Mouse (Mus musculus) lung, postnatal 0 days (tissue): ENCODE measurements at regions not wholly inside any gene's neighbourhood (a gene's known extent, or its start where the extent isn't known, plus 50 kb on each side); places are given as distances from the start of the nearest gene placed in this dataset.

Experiments
- ATAC-seq: fragments of 200-750 bp; cut with Nextera tagmentation; 2 replicates; pipeline ENCODE4 v1.8.0; 2017; ENCODE audit warnings: moderate library complexity
- DNase-seq: peaks from one replicate; pipeline ENCODE4 v3.0.0-alpha.2; 2016; ENCODE audit warnings: low spot score
- H3K27ac ChIP-seq: fragments of 300-500 bp; sonication (generic); 2 replicates; pipeline ENCODE4 v1.5.1; 2014; ENCODE audit warnings: antibody characterized with exemption, mild to moderate bottlenecking, low read length, mixed read lengths
- H3K27me3 ChIP-seq: fragments of 300-500 bp; sonication (generic); replicated peaks from 2 replicates; pipeline ENCODE4 v1.6.1; 2014; ENCODE audit warnings: low read length, mixed read lengths; ENCODE audit not compliant: insufficient read depth
- H3K36me3 ChIP-seq: fragments of 300-500 bp; sonication (generic); 2 replicates; pipeline ENCODE4 v1.6.1; 2014; ENCODE audit warnings: low read length, mixed read lengths; ENCODE audit not compliant: insufficient read depth
- H3K4me1 ChIP-seq: fragments of 300-500 bp; sonication (generic); 2 replicates; pipeline ENCODE4 v1.6.1; 2014; ENCODE audit warnings: antibody characterized with exemption, low read depth, low read length, mixed read lengths; ENCODE audit not compliant: insufficient read depth
- H3K4me2 ChIP-seq: fragments of 300-500 bp; sonication (generic); replicated peaks from 2 replicates; pipeline ENCODE4 v1.6.1; 2014; ENCODE audit warnings: low read depth, mild to moderate bottlenecking, low read length, moderate library complexity, mixed read lengths
- H3K4me3 ChIP-seq: fragments of 300-500 bp; sonication (generic); 2 replicates; pipeline ENCODE4 v1.5.1; 2014; ENCODE audit warnings: low read depth, low read length
- H3K9ac ChIP-seq: fragments of 300-500 bp; sonication (generic); replicated peaks from 2 replicates; pipeline ENCODE4 v1.6.1; 2014; ENCODE audit warnings: low read depth, mild to moderate bottlenecking
- H3K9me3 ChIP-seq: fragments of 300-500 bp; sonication (generic); 2 replicates; pipeline ENCODE4 v1.6.1; 2016; ENCODE audit warnings: low read length, mixed read lengths
- CTCF ChIP-seq: IDR thresholded peaks from 2 replicates; pipeline ENCODE4 v1.5.1; 2016; ENCODE audit warnings: antibody characterized with exemption, mild to moderate bottlenecking
- EP300 ChIP-seq: IDR thresholded peaks from 2 replicates; pipeline ENCODE4 v1.6.1; 2016; ENCODE audit warnings: antibody characterized with exemption, mild to moderate bottlenecking, control low read depth
- WGBS: fragments of 180-500 bp; shearing (Covaris S2); extraction: QIAGEN DNeasy Blood & Tissue Kit; methylation state at CpG from one replicate; pipeline ENCODE4 v1.1.7; 2014; 5-methylcytosine and 5-hydroxymethylcytosine counted together

DNA sequence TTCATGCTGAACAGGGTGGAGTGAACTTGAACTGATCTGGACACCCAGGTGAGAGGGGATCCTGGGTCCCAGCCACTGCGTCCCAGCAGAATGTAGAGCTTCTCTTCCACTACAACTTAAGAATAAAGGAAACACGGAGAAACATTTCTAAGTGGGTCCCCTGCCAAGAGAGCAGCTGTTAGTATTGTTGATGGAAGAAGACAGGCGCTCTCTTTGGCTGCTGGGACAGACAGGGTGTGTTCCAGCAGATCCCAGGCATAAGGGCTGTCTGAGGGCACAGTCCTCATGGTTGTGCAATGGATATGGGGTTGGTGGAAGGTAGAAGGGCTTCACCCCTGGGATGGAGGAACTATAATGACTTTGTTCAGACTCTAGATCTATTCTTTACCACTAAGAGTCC, 65.5 kb upstream of the Gm11983 start:
- ATAC-seq (peak; percentile 21; the same call in 1 of the 2 replicates), DNase-seq (peak; percentile 19)
- no peak overlapping the region for H3K4me3 ChIP-seq
- H3K27me3 ChIP-seq, result no peaks in the 10 kb centered on the region
- WGBS, result 62% methylated on average over 3 of the region's 3 CpGs
- no peak overlapping the region for H3K9ac ChIP-seq
- no peak for TF ChIP-seq EP300
- no peak for TF ChIP-seq CTCF
- H3K9me3 ChIP-seq, result no peaks in the 10 kb centered on the region
- H3K27ac ChIP-seq, result no peak overlapping the region
- no peaks in the 10 kb centered on the region for H3K36me3 ChIP-seq
- H3K4me2 ChIP-seq, result no peak overlapping the region
- H3K4me1 ChIP-seq, result no peaks in the 10 kb centered on the region

DNA sequence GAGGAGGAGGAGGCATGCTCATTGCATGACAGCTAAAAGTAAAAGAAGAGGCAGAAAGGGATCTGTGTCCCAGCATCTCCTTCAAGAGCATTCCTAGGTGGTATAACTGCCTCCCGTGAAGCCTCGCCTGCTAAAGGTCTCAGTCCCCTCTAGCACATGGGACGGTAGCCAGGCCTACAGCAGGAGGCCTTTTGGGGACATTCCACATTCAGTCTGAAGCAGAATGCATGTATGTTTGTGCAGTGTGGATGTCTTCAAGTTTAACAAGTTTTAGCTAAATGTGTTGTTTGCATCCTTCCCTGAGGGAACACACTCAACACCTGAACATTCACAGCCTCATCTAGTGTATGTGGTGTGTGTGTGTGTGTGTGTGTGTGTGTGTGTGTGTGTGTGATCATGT, 64.8 kb upstream of the Gm11983 start:
- H3K4me3 ChIP-seq, result no peak overlapping the region
- H3K4me2 ChIP-seq, result no peak overlapping the region
- no peak overlapping the region for H3K9ac ChIP-seq
- no peaks in the 10 kb centered on the region for H3K27me3 ChIP-seq
- 63% methylated on average over 3 of the region's 3 CpGs for WGBS
- no peaks in the 10 kb centered on the region for H3K4me1 ChIP-seq
- no peaks in the 10 kb centered on the region for H3K36me3 ChIP-seq
- ATAC-seq (no peak), DNase-seq (no peak)
- H3K27ac ChIP-seq, result no peak overlapping the region
- TF ChIP-seq EP300, result no peak
- TF ChIP-seq CTCF, result no peak
- H3K9me3 ChIP-seq, result no peaks in the 10 kb centered on the region

DNA sequence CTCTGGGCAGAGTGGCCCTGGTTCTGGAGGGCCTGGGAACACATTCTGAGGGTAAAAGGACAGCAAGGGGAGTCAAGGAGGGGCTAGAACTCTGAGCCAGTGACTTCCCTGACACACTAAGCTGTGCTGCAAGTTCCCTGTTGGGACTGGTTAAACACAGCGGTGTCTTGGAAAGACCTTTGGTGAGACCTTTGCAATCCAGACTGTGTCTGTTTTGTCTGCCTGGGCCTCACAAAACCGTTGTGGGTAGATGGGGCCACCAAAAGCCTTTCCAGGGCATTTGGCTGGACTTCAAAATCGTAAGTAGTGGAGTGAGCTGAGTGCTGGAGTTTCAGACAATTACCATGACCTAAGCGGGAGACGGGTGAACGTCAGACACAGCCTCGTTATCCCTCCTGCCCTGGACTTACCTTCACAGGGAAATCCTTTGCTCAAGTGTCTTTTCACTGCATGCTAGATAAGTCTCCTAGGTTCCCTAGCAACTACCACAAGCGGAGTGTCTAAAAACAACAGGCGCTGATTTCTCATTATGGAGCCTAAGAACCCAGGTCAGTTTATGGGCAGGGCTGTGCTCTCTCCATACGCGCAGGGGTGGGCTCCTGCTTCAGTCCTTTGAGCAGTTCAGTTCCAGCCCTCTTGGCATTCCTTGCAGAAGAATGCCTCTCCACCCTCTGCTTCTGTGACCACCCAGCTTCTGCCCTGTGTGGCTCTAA, 63.5 kb upstream of the Gm11983 start:
- Histone ChIP-seq H3K27ac (no peak overlapping the region), H3K4me1 (no peaks in the 10 kb centered on the region), H3K27me3 (no peaks in the 10 kb centered on the region), H3K9me3 (no peaks in the 10 kb centered on the region), H3K36me3 (no peaks in the 10 kb centered on the region), H3K4me3 (no peak overlapping the region), H3K9ac (no peak overlapping the region), H3K4me2 (no peak overlapping the region)
- DNase-seq, result peak; percentile 13
- ATAC-seq, result peak; percentile 60
- no peak for TF ChIP-seq EP300
- TF ChIP-seq CTCF, result no peak
- WGBS, result 41% methylated on average over 11 of the region's 11 CpGs

DNA sequence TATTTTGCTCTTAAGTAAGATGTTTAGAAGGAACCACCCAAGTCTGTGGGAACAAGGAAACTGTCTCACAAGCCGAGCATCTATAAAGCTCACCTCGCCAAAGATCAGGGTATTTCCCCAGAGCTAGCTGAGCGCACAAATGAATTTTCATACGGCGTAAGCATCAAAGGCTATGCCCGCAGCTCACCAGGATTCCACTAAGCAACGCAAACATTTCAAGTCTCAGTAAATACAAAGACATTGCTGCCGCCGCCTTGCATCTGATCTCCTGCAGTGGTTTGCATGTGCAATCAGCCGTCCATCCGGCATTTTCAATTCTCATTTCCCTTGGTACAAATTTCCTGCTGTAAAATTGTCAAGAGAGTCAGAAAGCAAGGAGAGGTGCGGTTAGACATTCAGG, 62.9 kb upstream of the Gm11983 start:
- TF ChIP-seq CTCF (no peak), EP300 (no peak)
- Histone ChIP-seq H3K4me3 (no peak overlapping the region), H3K9me3 (no peaks in the 10 kb centered on the region), H3K27me3 (no peaks in the 10 kb centered on the region), H3K9ac (no peak overlapping the region), H3K27ac (no peak overlapping the region), H3K4me1 (no peaks in the 10 kb centered on the region), H3K36me3 (no peaks in the 10 kb centered on the region), H3K4me2 (no peak overlapping the region)
- DNase-seq (no peak), ATAC-seq (no peak)
- WGBS, result 59% methylated on average over 12 of the region's 12 CpGs

DNA sequence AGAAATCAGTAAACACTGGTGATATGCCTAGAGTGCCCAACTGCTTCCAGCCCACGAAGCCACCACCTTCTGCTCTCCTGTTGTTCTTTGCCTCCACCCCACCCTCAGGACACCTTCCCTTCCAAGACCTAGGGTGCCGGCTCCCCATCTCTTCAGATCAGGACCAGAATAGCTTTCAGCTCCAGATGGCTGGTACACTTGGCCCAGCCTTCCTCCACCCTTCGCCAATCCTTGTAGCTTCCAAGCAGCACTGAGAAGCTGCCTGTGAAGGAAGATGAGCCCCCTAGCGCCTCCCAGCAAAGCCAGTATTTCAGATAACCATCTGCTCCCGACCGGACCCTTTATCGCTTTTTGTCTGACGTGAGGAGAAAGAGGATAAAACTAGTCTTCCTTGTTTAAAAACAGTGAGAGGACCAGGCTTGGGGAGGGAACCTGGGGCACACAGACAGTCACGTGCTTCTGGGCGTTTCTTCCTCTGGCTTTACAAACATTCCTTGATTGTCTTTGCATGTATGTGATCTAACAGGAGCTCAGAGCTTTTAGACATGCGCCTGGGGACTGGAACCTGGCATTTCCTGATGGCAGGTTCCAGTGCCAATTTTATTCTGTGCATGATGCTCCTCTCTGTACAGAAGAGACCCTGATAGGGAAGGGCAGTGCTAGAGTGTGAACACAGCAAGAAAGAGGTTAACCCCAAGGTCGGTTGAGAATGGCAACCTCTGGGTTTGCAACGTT, 62.0 kb upstream of the Gm11983 start:
- H3K4me1 ChIP-seq, result no peaks in the 10 kb centered on the region
- no peak overlapping the region for H3K27ac ChIP-seq
- no peak overlapping the region for H3K4me2 ChIP-seq
- H3K9ac ChIP-seq, result no peak overlapping the region
- ATAC-seq, result no peak
- no peaks in the 10 kb centered on the region for H3K9me3 ChIP-seq
- TF ChIP-seq EP300 (no peak), CTCF (no peak)
- no peak for DNase-seq
- 52% methylated on average over 13 of the region's 13 CpGs for WGBS
- H3K36me3 ChIP-seq, result no peaks in the 10 kb centered on the region
- no peaks in the 10 kb centered on the region for H3K27me3 ChIP-seq
- H3K4me3 ChIP-seq, result no peak overlapping the region

DNA sequence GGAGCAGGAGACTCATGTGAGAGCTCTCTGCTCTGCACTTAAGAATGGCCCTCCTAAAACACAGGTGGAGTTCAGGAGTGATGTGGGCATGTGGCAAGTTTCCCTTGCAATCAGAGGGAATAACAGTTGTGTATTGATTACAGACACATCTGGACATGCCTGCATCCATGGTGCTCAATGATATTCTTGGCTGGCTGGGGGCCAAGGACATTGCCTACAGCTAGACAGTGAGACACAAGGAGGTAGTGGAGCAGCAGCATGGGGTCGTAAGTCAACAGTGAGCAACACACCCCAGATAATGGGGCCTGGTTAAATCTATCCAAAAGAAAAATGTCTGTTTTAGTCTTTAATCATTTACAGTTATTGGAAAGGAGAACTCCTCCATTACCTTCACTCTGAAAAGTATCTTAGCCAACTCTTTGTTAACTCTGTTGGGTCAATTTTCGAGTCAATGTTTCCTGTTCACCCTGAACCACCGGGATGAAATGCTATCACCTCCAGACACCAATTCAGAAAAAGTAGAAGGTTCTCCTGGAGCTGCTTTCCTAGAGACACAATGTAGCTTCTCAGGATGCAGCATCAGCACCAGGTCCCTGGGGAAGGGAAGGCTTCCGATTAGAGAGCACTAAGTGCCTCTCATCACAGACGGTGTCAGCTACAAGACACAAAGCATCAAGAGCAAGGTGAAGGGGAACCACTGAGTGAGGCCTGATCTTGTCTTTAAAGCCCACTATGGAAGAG, 61.1 kb upstream of the Gm11983 start:
- WGBS, result 81% methylated on average over 5 of the region's 5 CpGs

More for the DNA sequence above, 61.1 kb upstream of the Gm11983 start:
- DNase-seq (no peak), ATAC-seq (no peak)
- Histone ChIP-seq H3K4me3 (no peak overlapping the region), H3K4me2 (no peak overlapping the region), H3K9ac (no peak overlapping the region), H3K9me3 (no peaks in the 10 kb centered on the region), H3K27me3 (no peaks in the 10 kb centered on the region), H3K27ac (no peak overlapping the region), H3K36me3 (no peaks in the 10 kb centered on the region), H3K4me1 (no peaks in the 10 kb centered on the region)
- no peak for TF ChIP-seq EP300
- no peak for TF ChIP-seq CTCF
